Mouse (Mus musculus): ENCODE results near the gene Arhgap17.

The Arhgap17 gene

DNA sequence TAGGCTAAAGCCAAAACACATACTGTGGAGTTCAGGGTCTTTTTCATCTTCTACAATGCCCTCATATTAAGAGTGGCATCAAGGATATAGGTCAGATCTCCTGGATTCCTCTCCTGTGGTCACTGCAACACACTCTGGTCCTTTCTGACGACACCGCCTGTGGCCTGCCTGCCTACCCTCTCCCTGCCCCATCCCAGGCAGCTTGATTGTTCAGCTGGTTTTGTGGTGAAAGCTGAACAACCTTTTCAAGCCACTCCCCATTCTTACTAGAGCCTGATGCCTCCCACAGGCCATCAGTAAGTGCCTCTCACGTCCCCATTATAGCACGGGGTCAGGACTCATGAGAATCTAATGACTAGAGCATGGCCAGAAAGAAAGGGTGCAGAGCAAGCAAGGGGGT is 80.5 kb downstream of the Arhgap17 start:
- in situ Hi-C loops (cut with MboI; ENCODE audit: low sequenced_read_pairs), result no loop called here

GRCm38 (mm10) chr7:123287903-123288302 is 81.8 kb downstream of the Arhgap17 start:
- in situ Hi-C loops (cut with MboI; ENCODE audit: low sequenced_read_pairs), result no loop called here

DNA sequence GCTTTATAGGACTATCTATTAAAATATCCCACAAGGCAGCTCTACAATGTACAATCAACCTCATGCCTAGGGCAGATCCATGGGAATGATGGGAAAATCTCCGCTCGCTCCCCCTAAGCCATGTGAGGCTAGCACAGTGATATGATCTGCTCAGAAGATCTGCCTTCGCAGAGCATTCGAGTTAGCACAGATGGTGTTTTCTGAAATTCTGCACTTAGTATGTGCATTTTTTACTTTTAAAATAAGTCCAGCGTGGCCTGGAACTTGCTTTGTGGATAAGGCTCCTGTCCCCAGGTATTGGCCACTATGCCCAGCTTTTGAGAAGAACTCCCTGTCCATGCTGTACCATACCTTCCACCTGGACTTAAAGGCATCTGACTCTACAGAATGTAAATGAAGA is 83.8 kb downstream of the Arhgap17 start:
- in situ Hi-C loops (cut with MboI; ENCODE audit: low sequenced_read_pairs), result no loop called here

GRCm38 (mm10) chr7:123283826-123284225 is 85.9 kb downstream of the Arhgap17 start:
- in situ Hi-C loops (cut with MboI; ENCODE audit: low sequenced_read_pairs), result no loop called here

GRCm38 (mm10) chr7:123279797-123280196 is 89.9 kb downstream of the Arhgap17 start:
- in situ Hi-C loops (cut with MboI; ENCODE audit: low sequenced_read_pairs), result no loop called here

DNA sequence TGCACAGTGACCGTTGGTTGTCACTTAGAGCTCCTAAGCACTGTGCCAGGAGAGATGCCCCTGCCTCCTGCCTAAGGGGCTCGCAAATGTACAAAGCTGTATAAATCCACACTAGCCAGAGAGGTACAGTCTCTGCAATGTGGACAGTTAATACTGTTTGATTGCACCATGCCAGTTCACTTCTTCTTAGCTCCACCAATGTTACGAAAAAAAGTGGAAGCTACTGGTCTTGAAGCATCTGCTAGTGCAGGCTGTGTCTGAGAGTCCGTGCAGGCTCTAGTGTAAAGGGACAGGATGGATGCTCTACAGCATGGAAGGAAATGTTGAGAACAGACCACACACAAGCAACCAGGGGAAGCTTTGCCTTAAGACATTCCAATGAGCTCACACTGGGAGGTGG is 93.1 kb downstream of the Arhgap17 start:
- in situ Hi-C loops (cut with MboI; ENCODE audit: low sequenced_read_pairs), result no loop called here

DNA sequence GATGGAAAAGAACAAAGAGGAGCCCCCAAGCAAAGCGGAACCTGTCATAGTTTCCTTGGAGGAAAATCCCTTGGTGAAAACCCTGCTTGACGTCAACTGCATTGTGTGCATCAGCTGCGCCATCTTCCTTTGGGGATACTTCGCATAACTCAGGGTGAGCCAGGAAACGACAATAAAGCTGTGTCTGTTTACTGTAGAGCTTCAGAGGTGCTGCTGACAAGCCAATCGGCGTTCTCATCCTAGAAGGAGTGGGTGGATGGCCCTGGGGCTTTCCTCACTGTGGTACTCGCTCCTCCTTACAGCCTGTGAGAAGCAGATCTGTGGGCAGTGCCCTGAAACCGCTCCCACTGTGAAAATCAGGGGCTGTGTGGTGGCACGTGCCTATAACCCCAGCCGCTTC is 96.7 kb downstream of the Arhgap17 start:
- in situ Hi-C loops (cut with MboI; ENCODE audit: low sequenced_read_pairs), result no loop called here

- in situ Hi-C loops (cut with MboI; ENCODE audit: low sequenced_read_pairs), result no loop called here
Measured at GRCm38 (mm10) chr7:123258103-123258502, 111.6 kb downstream of the Arhgap17 start.

DNA sequence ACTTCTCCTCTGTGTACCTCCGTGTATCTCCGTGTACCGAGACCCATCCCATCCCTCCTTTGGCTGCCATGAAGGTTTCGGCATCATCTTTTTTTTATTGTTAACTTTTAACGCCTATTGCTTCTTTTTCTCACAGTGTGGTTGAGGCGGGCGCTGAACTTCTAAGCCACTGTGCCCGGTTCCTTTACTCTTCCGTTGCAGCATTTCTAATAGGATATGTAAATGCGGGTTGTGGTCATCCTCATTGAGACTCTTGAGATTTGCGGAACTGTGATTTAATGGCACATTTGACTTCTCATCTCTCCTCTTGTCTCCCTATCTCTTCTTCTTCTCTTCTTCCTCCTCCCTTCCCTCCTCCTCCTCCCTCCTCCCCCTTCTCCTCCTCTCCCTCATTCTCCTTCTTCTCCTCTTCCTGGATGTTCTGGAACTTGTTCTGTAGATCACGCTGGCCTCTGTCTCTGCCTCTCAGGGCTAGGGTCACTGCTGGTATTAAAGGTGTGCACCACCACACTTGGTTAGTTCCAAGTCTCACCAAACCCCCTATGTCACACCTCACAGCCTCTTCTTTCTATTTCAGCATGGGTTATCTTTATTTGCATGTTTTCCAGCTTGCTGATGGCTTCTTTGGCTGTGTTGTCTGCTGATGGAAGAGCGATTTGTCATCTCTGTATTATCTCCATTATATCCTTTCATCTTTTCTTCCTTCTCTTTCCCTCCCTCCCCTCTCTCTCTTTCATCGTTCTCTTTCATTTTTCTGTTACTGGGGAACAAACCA is 115.3 kb downstream of the Arhgap17 start:
- in situ Hi-C loops (cut with MboI; ENCODE audit: low sequenced_read_pairs), result no loop called here

DNA sequence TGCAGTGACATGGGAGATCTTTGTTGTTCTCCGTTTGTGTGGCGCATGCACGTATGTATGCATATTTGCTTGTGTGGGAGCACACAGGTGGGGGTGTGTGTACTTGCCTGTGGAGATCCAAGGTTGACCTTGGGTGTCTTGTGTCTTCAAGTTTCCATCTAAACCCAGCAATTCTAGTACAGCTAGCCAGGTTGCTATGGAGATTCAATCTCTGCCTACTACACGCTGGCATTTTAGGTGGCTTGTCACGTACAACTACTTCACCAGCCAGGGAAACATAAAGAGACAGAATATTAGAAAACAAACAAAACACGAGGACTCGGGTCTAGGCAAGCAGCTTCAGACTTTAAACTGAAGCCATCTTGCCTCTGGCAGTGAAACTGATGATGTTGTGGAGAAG is 116.3 kb downstream of the Arhgap17 start:
- in situ Hi-C loops (cut with MboI; ENCODE audit: low sequenced_read_pairs), result no loop called here

- in situ Hi-C loops (cut with MboI; ENCODE audit: low sequenced_read_pairs), result no loop called here
Measured at GRCm38 (mm10) chr7:123251343-123251742, 118.4 kb downstream of the Arhgap17 start.

DNA sequence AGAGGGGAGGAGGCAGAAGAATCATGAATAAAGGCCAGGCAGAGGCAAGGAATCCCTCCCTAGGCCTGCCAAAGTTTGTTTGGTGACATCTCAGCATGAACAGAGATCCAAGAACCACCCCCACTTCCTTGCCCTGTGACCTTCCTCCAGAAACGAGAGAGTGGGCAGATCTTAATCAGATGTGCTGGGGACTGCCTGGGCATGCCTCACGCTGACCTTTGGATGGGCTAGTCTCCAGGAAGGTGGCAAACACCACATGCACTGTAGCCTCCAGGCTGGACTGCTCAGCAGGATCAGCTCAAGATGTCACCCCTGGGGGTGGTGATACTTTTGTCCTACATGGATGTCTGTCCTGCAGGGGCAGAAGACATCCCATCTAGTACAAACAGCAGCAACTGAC is 121.5 kb downstream of the Arhgap17 start:
- in situ Hi-C loops (cut with MboI; ENCODE audit: low sequenced_read_pairs), result no loop called here

- in situ Hi-C loops (cut with MboI; ENCODE audit: low sequenced_read_pairs), result no loop called here
Measured at GRCm38 (mm10) chr7:123246504-123247084, 123.1 kb downstream of the Arhgap17 start.

DNA sequence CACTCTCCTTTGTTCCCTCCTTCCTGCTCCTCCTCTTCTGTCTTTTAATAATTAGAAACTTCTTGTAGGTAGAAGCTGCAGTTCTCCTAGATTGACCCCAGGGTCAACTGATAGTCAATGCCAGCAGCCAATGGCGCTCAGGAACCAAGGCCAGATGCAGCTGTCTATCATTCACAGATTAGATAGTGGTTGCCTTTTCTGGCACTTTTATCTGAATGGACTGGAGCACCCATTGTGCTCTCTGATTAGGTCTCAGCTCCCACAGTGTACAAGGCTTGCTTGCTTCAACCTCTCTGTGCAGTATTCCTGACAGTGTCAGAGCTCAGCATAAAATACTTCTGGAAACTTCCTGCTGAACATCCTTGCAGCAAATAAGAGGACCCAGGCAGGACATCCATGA is 124.9 kb downstream of the Arhgap17 start:
- in situ Hi-C loops (cut with MboI; ENCODE audit: low sequenced_read_pairs), result no loop called here

DNA sequence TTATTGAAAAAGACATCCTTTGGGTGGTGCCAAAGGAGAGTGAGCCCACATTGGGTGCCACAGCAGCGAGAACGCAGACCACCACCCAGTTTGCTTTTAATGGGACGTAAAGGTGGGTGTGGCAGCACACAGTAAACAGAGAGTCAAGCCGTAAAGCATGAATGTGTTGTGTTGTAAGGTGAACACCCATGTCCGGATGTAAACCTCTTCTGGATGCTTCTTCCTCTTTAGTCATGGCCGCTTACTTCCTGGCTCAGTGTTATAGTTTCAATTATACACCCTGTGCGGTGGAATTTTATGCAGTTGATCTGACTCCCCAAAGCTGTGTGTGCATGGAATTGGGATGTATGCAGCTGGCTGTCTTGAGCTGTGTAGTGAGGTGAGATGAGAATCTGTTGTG is 127.5 kb downstream of the Arhgap17 start:
- in situ Hi-C loops (cut with MboI; ENCODE audit: low sequenced_read_pairs), result no loop called here

DNA sequence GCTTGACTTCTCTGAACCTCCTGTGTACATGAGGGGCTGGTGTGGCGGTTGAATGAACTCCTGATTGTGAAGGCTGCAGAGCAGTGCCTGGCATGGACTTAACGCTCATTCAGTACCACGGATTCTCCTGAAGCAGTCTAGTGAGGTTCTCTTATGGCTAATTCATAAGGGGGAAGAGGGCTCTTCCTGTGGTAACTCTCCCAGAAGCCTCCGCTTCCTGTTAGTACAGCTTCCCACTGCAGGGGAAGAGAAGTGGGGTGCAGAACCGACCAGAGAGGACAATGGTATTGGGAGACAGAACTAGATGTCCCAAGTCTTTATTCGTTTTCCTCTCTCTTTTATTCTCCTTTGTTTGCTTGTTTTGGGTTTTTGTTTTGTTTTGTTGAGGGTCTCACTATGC is 129.7 kb downstream of the Arhgap17 start:
- in situ Hi-C loops (cut with MboI; ENCODE audit: low sequenced_read_pairs), result no loop called here

DNA sequence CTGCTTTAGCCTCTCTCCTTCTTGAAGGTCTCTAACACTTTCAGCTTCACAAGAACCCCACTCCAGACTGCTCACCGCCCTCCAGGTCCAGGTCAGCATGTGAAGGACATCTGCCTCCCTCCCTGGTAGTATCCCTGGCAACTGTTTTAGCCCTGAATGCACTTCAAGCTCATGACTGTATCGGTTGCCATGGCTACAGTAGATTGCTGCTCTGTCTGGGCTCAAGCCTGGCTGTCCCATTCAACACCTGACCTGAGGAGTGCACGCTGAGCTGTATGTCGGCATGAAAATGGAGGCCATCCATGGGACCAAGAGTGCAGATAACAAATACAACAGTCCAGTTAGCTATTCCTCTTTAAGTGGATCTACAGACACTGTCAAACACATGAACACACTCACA is 131.1 kb downstream of the Arhgap17 start:
- in situ Hi-C loops (cut with MboI; ENCODE audit: low sequenced_read_pairs), result no loop called here

DNA sequence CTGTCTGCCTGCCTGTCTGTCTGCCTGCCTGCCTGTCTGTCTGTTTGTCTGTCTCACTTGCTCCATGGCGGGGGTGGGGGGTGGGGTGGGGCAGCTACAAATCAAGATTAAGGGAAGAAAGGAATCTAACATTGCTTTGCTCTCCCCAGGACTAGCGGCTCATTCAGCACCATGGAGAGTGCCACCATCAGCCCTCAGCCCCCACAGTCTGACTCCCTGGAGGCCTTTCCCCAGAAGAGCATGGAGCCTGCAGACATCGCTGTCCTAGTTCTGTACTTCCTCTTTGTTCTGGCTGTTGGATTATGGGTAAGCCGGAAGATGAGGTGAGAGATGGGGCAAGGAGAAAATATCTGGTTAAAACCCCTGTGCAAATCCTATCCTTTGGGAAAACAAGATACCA is 134.3 kb downstream of the Arhgap17 start:
- in situ Hi-C loops (cut with MboI; ENCODE audit: low sequenced_read_pairs), result no loop called here
